Mouse (Mus musculus): ENCODE data around the gene Plekhm1. TPM values are rescaled to one million over a fixed set of nuclear protein-coding genes. Genes with fewer than 3 reads are reported as not detected.

Plekhm1 gene
- polyA plus RNA-seq, 1 experiment from 2014 or later = 9.2 TPM

- H3K4me3 ChIP-seq (ENCODE audit: low read length) = no peak overlapping the region
- peaks cover 18% of the 10 kb centered on the region for H3K36me3 ChIP-seq (ENCODE audit: insufficient read depth, low read length)
- no peak for ATAC-seq (ENCODE audit: low FRiP score, low TSS enrichment)
- WGBS = 77% methylated on average over 5 of the region's 5 CpGs
- no peaks in the 10 kb centered on the region for H3K27me3 ChIP-seq (ENCODE audit: insufficient read depth, low read length)
- H3K9me3 ChIP-seq (ENCODE audit: low read length) = no peaks in the 10 kb centered on the region
- H3K4me2 ChIP-seq (replicated peaks; ENCODE audit: low read depth, low read length) = no peak overlapping the region
- H3K4me1 ChIP-seq (ENCODE audit: insufficient read depth, low read length) = peaks cover 12% of the 10 kb centered on the region
- H3K27ac ChIP-seq (ENCODE audit: low read length) = no peak overlapping the region
- no peak overlapping the region for H3K9ac ChIP-seq (replicated peaks; ENCODE audit: low read length)
These were observed 32.0 kb downstream of the Plekhm1 start for GRCm38 (mm10) chr11:103380460-103380859.

GRCm38 (mm10) chr11:103378341-103378740 lies 34.1 kb downstream of the Plekhm1 start:
- ATAC-seq (ENCODE audit: low FRiP score, low TSS enrichment) = no peak
- Histone ChIP-seq H3K27me3 (ENCODE audit: insufficient read depth, low read length) (no peaks in the 10 kb centered on the region), H3K4me1 (ENCODE audit: insufficient read depth, low read length) (peaks cover 12% of the 10 kb centered on the region), H3K9ac (replicated peaks; ENCODE audit: low read length) (no peak overlapping the region), H3K4me2 (replicated peaks; ENCODE audit: low read depth, low read length) (no peak overlapping the region), H3K27ac (ENCODE audit: low read length) (peak overlapping the region; percentile 30; the same call in 1 of the 2 replicates), H3K36me3 (ENCODE audit: insufficient read depth, low read length) (peaks cover 20% of the 10 kb centered on the region), H3K9me3 (ENCODE audit: low read length) (no peaks in the 10 kb centered on the region), H3K4me3 (ENCODE audit: low read length) (no peak overlapping the region)
- WGBS = 95% methylated on average over 6 of the region's 6 CpGs

- H3K27me3 ChIP-seq (ENCODE audit: insufficient read depth, low read length) = no peaks in the 10 kb centered on the region
- no peak overlapping the region for H3K4me2 ChIP-seq (replicated peaks; ENCODE audit: low read depth, low read length)
- no peak overlapping the region for H3K9ac ChIP-seq (replicated peaks; ENCODE audit: low read length)
- no peaks in the 10 kb centered on the region for H3K4me1 ChIP-seq (ENCODE audit: insufficient read depth, low read length)
- H3K27ac ChIP-seq (ENCODE audit: low read length) = peak overlapping the region; percentile 12; the same call in 1 of the 2 replicates
- no peaks in the 10 kb centered on the region for H3K9me3 ChIP-seq (ENCODE audit: low read length)
- 72% methylated on average over 5 of the region's 5 CpGs for WGBS
- ATAC-seq (ENCODE audit: low FRiP score, low TSS enrichment) = no peak
- no peak overlapping the region for H3K4me3 ChIP-seq (ENCODE audit: low read length)
- peaks cover 24% of the 10 kb centered on the region for H3K36me3 ChIP-seq (ENCODE audit: insufficient read depth, low read length)
These were observed 36.7 kb downstream of the Plekhm1 start for GRCm38 (mm10) chr11:103375772-103376171.

- ATAC-seq (ENCODE audit: low FRiP score, low TSS enrichment) = no peak
- Histone ChIP-seq H3K4me3 (ENCODE audit: low read length) (no peak overlapping the region), H3K27ac (ENCODE audit: low read length) (peak overlapping the region; percentile 12; the same call in 1 of the 2 replicates), H3K9me3 (ENCODE audit: low read length) (no peaks in the 10 kb centered on the region), H3K9ac (replicated peaks; ENCODE audit: low read length) (no peak overlapping the region), H3K27me3 (ENCODE audit: insufficient read depth, low read length) (no peaks in the 10 kb centered on the region), H3K36me3 (ENCODE audit: insufficient read depth, low read length) (peaks cover 26% of the 10 kb centered on the region), H3K4me1 (ENCODE audit: insufficient read depth, low read length) (no peaks in the 10 kb centered on the region), H3K4me2 (replicated peaks; ENCODE audit: low read depth, low read length) (no peak overlapping the region)
- WGBS = 59% methylated on average over 1 of the region's 1 CpGs
These were observed 37.2 kb downstream of the Plekhm1 start for GRCm38 (mm10) chr11:103375258-103375657.

GRCm38 (mm10) chr11:103373922-103374321 lies 38.6 kb downstream of the Plekhm1 start:
- H3K9ac ChIP-seq (replicated peaks; ENCODE audit: low read length) = no peak overlapping the region
- H3K27ac ChIP-seq (ENCODE audit: low read length) = no peak overlapping the region
- H3K4me1 ChIP-seq (ENCODE audit: insufficient read depth, low read length) = no peaks in the 10 kb centered on the region
- no peaks in the 10 kb centered on the region for H3K27me3 ChIP-seq (ENCODE audit: insufficient read depth, low read length)
- ATAC-seq (ENCODE audit: low FRiP score, low TSS enrichment) = no peak
- H3K4me2 ChIP-seq (replicated peaks; ENCODE audit: low read depth, low read length) = no peak overlapping the region
- peaks cover 29% of the 10 kb centered on the region for H3K36me3 ChIP-seq (ENCODE audit: insufficient read depth, low read length)
- no peak overlapping the region for H3K4me3 ChIP-seq (ENCODE audit: low read length)
- WGBS = 91% methylated on average over 9 of the region's 9 CpGs
- H3K9me3 ChIP-seq (ENCODE audit: low read length) = no peaks in the 10 kb centered on the region

- H3K4me2 ChIP-seq (replicated peaks; ENCODE audit: low read depth, low read length) = no peak overlapping the region
These were observed 39.9 kb downstream of the Plekhm1 start for GRCm38 (mm10) chr11:103372561-103372960.

GRCm38 (mm10) chr11:103372068-103372467 lies 40.4 kb downstream of the Plekhm1 start:
- peaks cover 28% of the 10 kb centered on the region for H3K36me3 ChIP-seq (ENCODE audit: insufficient read depth, low read length)

More at GRCm38 (mm10) chr11:103372561-103372960, 39.9 kb downstream of the Plekhm1 start:
- no peak overlapping the region for H3K9ac ChIP-seq (replicated peaks; ENCODE audit: low read length)
- peaks cover 25% of the 10 kb centered on the region for H3K36me3 ChIP-seq (ENCODE audit: insufficient read depth, low read length)
- no peak overlapping the region for H3K4me3 ChIP-seq (ENCODE audit: low read length)
- no peaks in the 10 kb centered on the region for H3K27me3 ChIP-seq (ENCODE audit: insufficient read depth, low read length)
- ATAC-seq (ENCODE audit: low FRiP score, low TSS enrichment) = no peak
- no peaks in the 10 kb centered on the region for H3K4me1 ChIP-seq (ENCODE audit: insufficient read depth, low read length)
- H3K9me3 ChIP-seq (ENCODE audit: low read length) = no peaks in the 10 kb centered on the region
- WGBS = 86% methylated on average over 4 of the region's 4 CpGs
- H3K27ac ChIP-seq (ENCODE audit: low read length) = peak overlapping the region; percentile 67; the same call in 1 of the 2 replicates

GRCm38 (mm10) chr11:103371222-103371539 lies 41.3 kb downstream of the Plekhm1 start:
- peaks cover 26% of the 10 kb centered on the region; the same call in 1 of the 2 replicates for H3K36me3 ChIP-seq (ENCODE audit: insufficient read depth, low read length)
- no peaks in the 10 kb centered on the region for H3K9me3 ChIP-seq (ENCODE audit: low read length)
- no peak overlapping the region for H3K4me3 ChIP-seq (ENCODE audit: low read length)
- H3K9ac ChIP-seq (replicated peaks; ENCODE audit: low read length) = no peak overlapping the region
- peak overlapping the region; percentile 67 for H3K27ac ChIP-seq (ENCODE audit: low read length)
- 69% methylated on average over 3 of the region's 3 CpGs for WGBS
- no peaks in the 10 kb centered on the region for H3K27me3 ChIP-seq (ENCODE audit: insufficient read depth, low read length)
- ATAC-seq (ENCODE audit: low FRiP score, low TSS enrichment) = 0 out of 2 replicates have a peak, but pooled peaks have one; percentile 40
- no peaks in the 10 kb centered on the region for H3K4me1 ChIP-seq (ENCODE audit: insufficient read depth, low read length)
- H3K4me2 ChIP-seq (replicated peaks; ENCODE audit: low read depth, low read length) = no peak overlapping the region

More at GRCm38 (mm10) chr11:103372068-103372467, 40.4 kb downstream of the Plekhm1 start:
- no peaks in the 10 kb centered on the region for H3K9me3 ChIP-seq (ENCODE audit: low read length)
- WGBS = 64% methylated on average over 3 of the region's 3 CpGs
- no peaks in the 10 kb centered on the region for H3K4me1 ChIP-seq (ENCODE audit: insufficient read depth, low read length)
- no peak overlapping the region for H3K4me3 ChIP-seq (ENCODE audit: low read length)
- no peak for ATAC-seq (ENCODE audit: low FRiP score, low TSS enrichment)
- H3K4me2 ChIP-seq (replicated peaks; ENCODE audit: low read depth, low read length) = no peak overlapping the region
- no peaks in the 10 kb centered on the region for H3K27me3 ChIP-seq (ENCODE audit: insufficient read depth, low read length)
- H3K27ac ChIP-seq (ENCODE audit: low read length) = peak overlapping the region; percentile 67
- H3K9ac ChIP-seq (replicated peaks; ENCODE audit: low read length) = no peak overlapping the region

GRCm38 (mm10) chr11:103370397-103371221 lies 41.9 kb downstream of the Plekhm1 start:
- H3K9me3 ChIP-seq (ENCODE audit: low read length) = no peaks in the 10 kb centered on the region
- H3K27me3 ChIP-seq (ENCODE audit: insufficient read depth, low read length) = no peaks in the 10 kb centered on the region
- H3K4me3 ChIP-seq (ENCODE audit: low read length) = no peak overlapping the region
- H3K9ac ChIP-seq (replicated peaks; ENCODE audit: low read length) = no peak overlapping the region
- 82% methylated on average over 9 of the region's 9 CpGs for WGBS
- ATAC-seq (ENCODE audit: low FRiP score, low TSS enrichment) = no peak
- H3K4me2 ChIP-seq (replicated peaks; ENCODE audit: low read depth, low read length) = 0 out of 2 replicates have a peak overlapping the region, but pooled peaks have one; percentile 3
- no peaks in the 10 kb centered on the region for H3K4me1 ChIP-seq (ENCODE audit: insufficient read depth, low read length)
- H3K36me3 ChIP-seq (ENCODE audit: insufficient read depth, low read length) = peaks cover 26% of the 10 kb centered on the region; the same call in 1 of the 2 replicates
- peak overlapping the region; percentile 65 for H3K27ac ChIP-seq (ENCODE audit: low read length)

- no peak overlapping the region for H3K4me3 ChIP-seq (ENCODE audit: low read length)
- no peak overlapping the region for H3K27ac ChIP-seq (ENCODE audit: low read length)
- H3K4me2 ChIP-seq (replicated peaks; ENCODE audit: low read depth, low read length) = no peak overlapping the region
- peaks cover 39% of the 10 kb centered on the region for H3K4me1 ChIP-seq (ENCODE audit: insufficient read depth, low read length)
- WGBS = 92% methylated on average over 4 of the region's 4 CpGs
- ATAC-seq (ENCODE audit: low FRiP score, low TSS enrichment) = no peak
- H3K36me3 ChIP-seq (ENCODE audit: insufficient read depth, low read length) = peaks cover 15% of the 10 kb centered on the region; the same call in 1 of the 2 replicates
- no peaks in the 10 kb centered on the region for H3K9me3 ChIP-seq (ENCODE audit: low read length)
- H3K9ac ChIP-seq (replicated peaks; ENCODE audit: low read length) = no peak overlapping the region
- peaks cover 27% of the 10 kb centered on the region for H3K27me3 ChIP-seq (ENCODE audit: insufficient read depth, low read length)
These were observed 47.0 kb downstream of the Plekhm1 start for GRCm38 (mm10) chr11:103365530-103365929.
